Comparison of ENCODE assay signal across 15 mouse cellular contexts in genomic region chr2:172924961-172925360, GRCm38 (mm10). TPM values are rescaled to one million over a fixed set of nuclear protein-coding genes. Genes with fewer than 3 reads are reported as not detected.
DNase-seq lines count a peak whose midpoint lies in the region; ATAC-seq and TF ChIP-seq lines count a peak whose summit lies in the region.
"Had no signal": no experiment of that assay in that cellular context is flagged by ENCODE, and none has a peak within 500 bp of the region (broad histone marks: within the 10 kb centered on the region; RNA-seq: fewer than 3 reads in every experiment).

No protein-coding gene starts in this region.

- no peaks in the 10 kb centered on the region for H3K27me3 ChIP-seq in heart, postnatal 0 days (ENCODE audit: control insufficient read depth, insufficient read depth, low read length)
- no peaks in the 10 kb centered on the region for H3K27me3 ChIP-seq in heart, adult 2 months (ENCODE audit: control insufficient read depth, insufficient read depth, low read length)
- peaks cover under 1% of the 10 kb centered on the region; the same call in 1 of the 2 replicates for H3K27me3 ChIP-seq in embryonic facial prominence, embryonic 12.5 days
- H3K27me3 ChIP-seq in neural tube, embryonic 12.5 days (replicated peaks), result 0 out of 2 replicates have a peak, but pooled peaks cover 2% of the 10 kb centered on the region
- H3K27me3 ChIP-seq: CH12.LX; neural tube, embryonic 13.5 days had no signal

- intact Hi-C loops in heart, adult 2 months (cut with DNase I), result no loop called here

- no peaks in the 10 kb centered on the region for H3K9me3 ChIP-seq in heart, postnatal 0 days (replicated peaks; ENCODE audit: control insufficient read depth, low read length)
- no peaks in the 10 kb centered on the region for H3K9me3 ChIP-seq in embryonic facial prominence, embryonic 12.5 days
- no peaks in the 10 kb centered on the region for H3K9me3 ChIP-seq in neural tube, embryonic 12.5 days
- H3K9me3 ChIP-seq: midbrain, embryonic 13.5 days; neural tube, embryonic 13.5 days had no signal

- no peak for DNase-seq in heart, postnatal 0 days (ENCODE audit: low spot score)
- no peak for DNase-seq in heart, adult 2 months
- DNase-seq in embryo, embryonic 10.5 days (ENCODE audit: low spot score), result peak; percentile 78
- no peak for DNase-seq in adrenal gland, postnatal 14 days
- no peak for DNase-seq in urinary bladder, postnatal 36 days (ENCODE audit: low spot score in 2 of 2)
- DNase-seq: adrenal gland, adult 8-10 months; forebrain, postnatal 0 days; gastrocnemius, postnatal 36 days; liver had no signal

- 31% methylated on average over 6 of the region's 6 CpGs for WGBS in heart, postnatal 0 days
- 71% methylated on average over 6 of the region's 6 CpGs for WGBS in heart, adult 2 months
- WGBS in embryonic facial prominence, embryonic 12.5 days, result 19% methylated on average over 6 of the region's 6 CpGs
- whole genome bisulfite sequencing in neural tube, embryonic 12.5 days, result 18% methylated on average over 6 of the region's 6 CpGs

- no peak for TF ChIP-seq CTCF in heart, postnatal 0 days (IDR thresholded peaks at IDR 0.05; ENCODE audit: low read depth)
- no peak for TF ChIP-seq CTCF in heart, adult 2 months (IDR thresholded peaks at IDR 0.05)

- H3K36me3 ChIP-seq in heart, postnatal 0 days (replicated peaks; ENCODE audit: control insufficient read depth, insufficient read depth, low read length), result no peaks in the 10 kb centered on the region
- no peaks in the 10 kb centered on the region for H3K36me3 ChIP-seq in heart, adult 2 months (ENCODE audit: control insufficient read depth, insufficient read depth, low read length)
- H3K36me3 ChIP-seq in embryonic facial prominence, embryonic 12.5 days, result no peaks in the 10 kb centered on the region; the same call in 1 of the 2 replicates
- H3K36me3 ChIP-seq in neural tube, embryonic 12.5 days, result no peaks in the 10 kb centered on the region
- H3K36me3 ChIP-seq: midbrain, embryonic 13.5 days; neural tube, embryonic 13.5 days had no signal

- no peak overlapping the region for H3K4me3 ChIP-seq in heart, postnatal 0 days (ENCODE audit: low read depth, low read length)
- H3K4me3 ChIP-seq in heart, adult 2 months, result no peak overlapping the region
- H3K4me3 ChIP-seq in embryonic facial prominence, embryonic 12.5 days, result no peak overlapping the region
- no peak overlapping the region for H3K4me3 ChIP-seq in neural tube, embryonic 12.5 days
- H3K4me3 ChIP-seq: midbrain, embryonic 13.5 days; neural tube, embryonic 13.5 days had no signal

- TF ChIP-seq POLR2A in heart, adult 2 months (IDR thresholded peaks at IDR 0.05; ENCODE audit: insufficient read depth, low read depth, low read length), result no peak

- no peak overlapping the region for H3K4me2 ChIP-seq in heart, postnatal 0 days (ENCODE audit: low read depth, low read length)
- no peak overlapping the region for H3K4me2 ChIP-seq in embryonic facial prominence, embryonic 12.5 days (replicated peaks)
- no peak overlapping the region for H3K4me2 ChIP-seq in neural tube, embryonic 12.5 days (replicated peaks)
- H3K4me2 ChIP-seq: midbrain, embryonic 13.5 days; neural tube, embryonic 13.5 days had no signal

- H3K9ac ChIP-seq in heart, postnatal 0 days (replicated peaks; ENCODE audit: low read depth, low read length), result no peak overlapping the region
- no peak overlapping the region for H3K9ac ChIP-seq in heart, adult 2 months (ENCODE audit: low read depth, low read length)
- H3K9ac ChIP-seq in embryonic facial prominence, embryonic 12.5 days, result no peak overlapping the region
- no peak overlapping the region for H3K9ac ChIP-seq in neural tube, embryonic 12.5 days
- H3K9ac ChIP-seq: forebrain, postnatal 0 days; midbrain, embryonic 13.5 days; neural tube, embryonic 13.5 days had no signal

- no peak for TF ChIP-seq EP300 in heart, postnatal 0 days (IDR thresholded peaks at IDR 0.05; ENCODE audit: low read depth)
- TF ChIP-seq EP300 in heart, adult 2 months (IDR thresholded peaks at IDR 0.05; ENCODE audit: insufficient read depth, low read depth, low read length), result no peak

- no peaks in the 10 kb centered on the region for H3K79me2 ChIP-seq in heart, adult 2 months (replicated peaks; ENCODE audit: control insufficient read depth, insufficient read depth, low read length)

- H3K4me1 ChIP-seq in heart, postnatal 0 days (ENCODE audit: control insufficient read depth, insufficient read depth), result peaks cover 5% of the 10 kb centered on the region; the same call in 1 of the 2 replicates
- no peaks in the 10 kb centered on the region for H3K4me1 ChIP-seq in heart, adult 2 months (ENCODE audit: control insufficient read depth, insufficient read depth, low read length)
- H3K4me1 ChIP-seq in embryonic facial prominence, embryonic 12.5 days, result peaks cover 61% of the 10 kb centered on the region
- H3K4me1 ChIP-seq in neural tube, embryonic 12.5 days, result peaks cover 11% of the 10 kb centered on the region

- no peak overlapping the region for H3K27ac ChIP-seq in heart, postnatal 0 days (ENCODE audit: low read depth)
- no peak overlapping the region for H3K27ac ChIP-seq in heart, adult 2 months
- H3K27ac ChIP-seq in embryonic facial prominence, embryonic 12.5 days, result peak overlapping the region; percentile 55; the same call in 1 of the 2 replicates
- H3K27ac ChIP-seq in neural tube, embryonic 12.5 days, result no peak overlapping the region
- H3K27ac ChIP-seq: midbrain, embryonic 13.5 days; neural tube, embryonic 13.5 days had no signal

- ATAC-seq in heart, postnatal 0 days (ENCODE audit: insufficient read depth, low read depth), result 0 out of 2 replicates have a peak, but pooled peaks have one; percentile 14
- ATAC-seq in embryonic facial prominence, embryonic 12.5 days (ENCODE audit: insufficient number of reproducible peaks, insufficient read depth, low FRiP score, low TSS enrichment), result 0 out of 2 replicates have a peak, but pooled peaks have one; percentile 28
- ATAC-seq in neural tube, embryonic 12.5 days (ENCODE audit: low FRiP score, low read depth), result 0 out of 2 replicates have a peak, but pooled peaks have one; percentile 15
- ATAC-seq: forebrain, postnatal 0 days; midbrain, embryonic 13.5 days had no signal

RNA-seq across cellular contexts. Expression of gene Bmp7, which starts 15.2 kb away (rescaled TPM):
- 51.3 and 60.3 TPM in 2 replicates for total RNA-seq in heart, postnatal 0 days (2014; rRNA removed; ENCODE audit: low replicate concordance)
- 11.8 TPM in 2 replicates for polyA plus RNA-seq in heart, postnatal 0 days (2015; fragmentation: Nextera tagmentation; extraction: Ambion mirVana)
- under 1 TPM; 0.86 to 0.94 TPM for total RNA-seq in heart, adult 2 months (2021)
- 1.4 and 2.1 TPM in 2 replicates for polyA plus RNA-seq in heart, adult 2 months (2012; rRNA removed)
- 28.4 and 30.1 TPM in 2 replicates for polyA plus RNA-seq in embryonic facial prominence, embryonic 12.5 days (2016; fragmentation: Nextera tagmentation; extraction: Ambion mirVana)
- 14.8 and 16.3 TPM in 2 replicates for polyA plus RNA-seq in neural tube, embryonic 12.5 days (2016; fragmentation: Nextera tagmentation; extraction: Ambion mirVana)
- total RNA-seq in adrenal gland, postnatal 14 days (2021), result 15.2 and 15.9 TPM in 2 replicates

RNA-seq across cellular contexts. Expression of gene Spo11, which starts 52.5 kb away (rescaled TPM):
- 19.1 TPM in 1 of 2 replicates, not detected in the other for total RNA-seq in heart, postnatal 0 days (2014; rRNA removed; ENCODE audit: low replicate concordance)
- polyA plus RNA-seq in heart, postnatal 0 days (2015; fragmentation: Nextera tagmentation; extraction: Ambion mirVana), result 0.18 TPM in 1 of 2 replicates, not detected in the other
- not detected for total RNA-seq in heart, adult 2 months (2021)
- polyA plus RNA-seq in heart, adult 2 months (2012; rRNA removed), result 0.14 TPM in 1 of 2 replicates, not detected in the other
- polyA plus RNA-seq in embryonic facial prominence, embryonic 12.5 days (2016; fragmentation: Nextera tagmentation; extraction: Ambion mirVana), result 1.2 and 2.9 TPM in 2 replicates
- polyA plus RNA-seq in neural tube, embryonic 12.5 days (2016; fragmentation: Nextera tagmentation; extraction: Ambion mirVana), result 0.22 and 0.27 TPM in 2 replicates
- not detected in 2 replicates for total RNA-seq in adrenal gland, postnatal 14 days (2021)
- total RNA-seq: adrenal gland, adult 8-10 months; layer of hippocampus, postnatal 25 days had no signal
